Mouse (Mus musculus) left cerebral cortex, adult 8-10 months (tissue): ENCODE data around the gene 2200002J24Rik. TPM values are rescaled to one million over a fixed set of nuclear protein-coding genes. Genes with fewer than 3 reads are reported as not detected.
"Not testable (repeated sequence)": the region's sequence is repeated elsewhere in the genome, so short reads cannot be mapped to it uniquely, and the experiment has no call there.

Source experiments
- DNase-seq, 2 experiments: peaks; one replicate each; pipeline ENCODE4 v3.0.0; 2022; ENCODE audit warnings: low spot score in 2 of 2
- total RNA-seq, 4 experiments: library from RNA; stranded (reverse); gene quantifications; 2 replicates each; pipeline ENCODE4 v1.2.4; 2022

Gene 2200002J24Rik
- total RNA-seq, 4 experiments from 2014 or later, result not detected

DNA sequence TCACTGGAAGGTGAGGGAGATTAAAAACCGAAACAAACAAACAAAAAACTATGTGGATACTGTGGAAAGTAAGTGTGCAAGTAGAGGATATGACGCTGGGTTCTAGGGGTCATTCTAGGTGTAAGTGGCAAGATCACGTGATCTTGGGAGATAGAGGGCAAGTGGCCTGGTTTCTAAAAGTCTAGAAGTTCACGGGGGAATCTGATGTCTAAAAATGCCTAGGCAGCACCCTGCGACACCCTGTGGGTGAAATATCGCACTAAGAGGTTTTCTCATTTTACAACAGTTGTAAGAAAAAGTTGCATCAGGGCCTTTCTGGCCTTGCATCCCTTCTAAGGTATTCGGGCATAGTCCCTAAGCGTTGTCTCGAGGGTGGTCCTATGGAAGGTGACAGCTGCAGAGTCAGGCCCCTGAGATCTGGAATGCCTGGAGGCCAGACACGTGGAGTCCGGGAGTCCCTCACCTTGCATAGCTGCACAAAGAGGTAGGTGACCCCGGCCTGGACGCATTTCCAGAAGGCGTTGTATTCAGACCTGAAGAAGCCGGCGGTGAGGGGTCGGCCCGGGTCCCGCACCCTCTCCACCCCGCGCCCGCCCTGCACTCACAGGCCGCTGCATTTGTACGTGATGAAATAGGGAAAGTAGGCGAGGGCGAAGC is 30.1 kb downstream of the 2200002J24Rik start:
- DNase-seq, result no peak

DNA sequence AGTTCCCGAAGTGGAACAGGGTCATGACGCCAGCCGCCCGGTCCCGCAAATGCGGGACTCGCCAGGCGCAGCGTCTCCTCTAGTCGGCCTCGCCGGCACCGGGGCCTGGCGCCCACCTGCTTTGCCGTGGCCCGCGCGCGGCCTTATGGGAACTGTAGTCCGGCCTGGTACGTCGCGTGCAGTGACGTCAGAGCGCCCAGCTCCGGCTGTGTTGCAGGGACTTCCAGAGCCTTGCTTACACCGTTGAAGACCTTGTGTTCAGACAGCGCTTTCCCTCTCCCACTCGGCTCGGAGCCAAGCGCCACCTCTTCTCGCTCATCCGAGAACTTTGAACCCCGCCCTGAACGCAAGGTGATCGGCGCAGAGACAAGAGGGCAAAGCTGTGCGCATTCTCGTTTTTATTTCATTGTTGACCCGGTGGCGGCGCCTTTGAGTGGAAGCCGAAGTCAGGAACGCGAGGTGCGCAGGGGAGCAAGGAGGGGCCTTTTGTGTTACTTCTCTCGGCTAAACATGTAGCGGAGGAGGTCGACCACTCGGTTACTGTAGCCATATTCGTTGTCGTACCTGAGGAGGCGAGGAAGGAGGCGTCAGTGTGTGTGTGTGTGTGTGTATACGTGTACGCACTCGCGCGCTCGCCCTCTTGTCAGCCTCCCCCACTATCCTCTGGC is 30.8 kb downstream of the 2200002J24Rik start, which contains the start of gene Tmem147:
Gene Tmem147 (minus strand): TSS at position 145 of the 668 bp plus-strand sequence.
- DNase-seq, result peak; percentile 95 to 96

- DNase-seq, result not testable (repeated sequence)
Observed at GRCm38 (mm10) chr7:30730064-30730722, 31.5 kb downstream of the 2200002J24Rik start.

- DNase-seq, result no peak
Observed at GRCm38 (mm10) chr7:30736211-30736610, 37.5 kb downstream of the 2200002J24Rik start.

GRCm38 (mm10) chr7:30742570-30742969 is 43.8 kb downstream of the 2200002J24Rik start:
- DNase-seq, result not testable (repeated sequence)

- not testable (repeated sequence) for DNase-seq
Observed at GRCm38 (mm10) chr7:30743617-30744016, 44.9 kb downstream of the 2200002J24Rik start, which contains the start of gene Gapdhs. TSS of gene Gapdhs (minus strand) at chr7:30743681.

DNA sequence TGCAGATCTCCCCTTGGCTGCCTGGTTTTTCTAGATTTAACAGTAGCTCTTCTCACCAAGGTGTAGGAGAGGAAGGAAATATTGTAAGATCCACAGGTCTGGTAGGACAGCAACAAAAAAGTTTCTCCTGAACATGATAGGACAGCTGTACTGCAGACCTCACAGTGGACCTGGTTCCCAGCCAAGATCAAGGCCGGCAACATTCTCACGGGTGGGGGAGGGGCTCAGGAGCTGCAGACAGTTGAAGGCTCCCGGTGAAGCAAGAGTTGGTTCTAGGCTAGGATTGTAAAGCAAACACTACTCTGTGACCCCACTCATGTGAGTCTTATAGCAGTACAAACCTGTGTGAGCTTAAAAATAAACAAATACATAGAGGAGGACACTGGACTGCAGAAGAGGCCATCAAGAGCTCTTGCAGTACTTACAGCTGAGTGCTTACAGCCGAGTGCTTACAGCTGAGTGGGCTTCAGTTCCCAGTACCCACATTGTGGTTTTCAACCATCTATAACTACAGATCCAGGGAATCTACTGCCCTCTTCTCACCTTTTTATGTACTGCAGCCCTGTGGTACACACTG is 45.4 kb downstream of the 2200002J24Rik start:
- DNase-seq, result no peak

GRCm38 (mm10) chr7:30747525-30748204 is 48.9 kb downstream of the 2200002J24Rik start:
- DNase-seq, result no peak

Other genes starting within 250 kb of the 2200002J24Rik start
- 10 to 100 TPM in 1 of 4 experiments, 1 to 10 TPM in 3; 5.5 to 10.2 (median 7.5) TPM for gene Kirrel2, start 241.2 kb upstream of the 2200002J24Rik start, total RNA-seq
- under 1 TPM; 0.68 to 0.82 (median 0.75) TPM for gene Nphs1, start 240.6 kb upstream of the 2200002J24Rik start, total RNA-seq
- gene Prodh2, start 205.3 kb upstream of the 2200002J24Rik start, total RNA-seq, result not detected
- 100 to 1,000 TPM; 177 to 184 (median 178) TPM for gene Arhgap33, start 163.9 kb upstream of the 2200002J24Rik start, total RNA-seq
- 1 to 10 TPM; 5.5 to 8.1 (median 6.4) TPM for gene Hspb6, start 146.7 kb upstream of the 2200002J24Rik start, total RNA-seq
- 1 to 10 TPM; 3.4 to 4.4 (median 4.0) TPM for gene Proser3, start 146.6 kb upstream of the 2200002J24Rik start, total RNA-seq
- 10 to 100 TPM; 33.8 to 45.0 (median 41.1) TPM for gene Lin37, start 139.1 kb upstream of the 2200002J24Rik start, total RNA-seq
- gene U2af1l4, start 135.6 kb upstream of the 2200002J24Rik start, total RNA-seq, result 10 to 100 TPM; 61.5 to 76.6 (median 71.7) TPM
- 1 to 10 TPM; 5.7 to 7.5 (median 6.3) TPM for gene Gm49396, start 135.6 kb upstream of the 2200002J24Rik start, total RNA-seq
- 100 to 1,000 TPM in 3 of 4 experiments, 10 to 100 TPM in 1; 97.2 to 102 (median 101) TPM for gene Psenen, start 135.3 kb upstream of the 2200002J24Rik start, total RNA-seq
- gene Igflr1, start 133.5 kb upstream of the 2200002J24Rik start, total RNA-seq, result 1 to 10 TPM; 2.5 to 3.8 (median 2.8) TPM
- 10 to 100 TPM; 43.7 to 52.9 (median 47.6) TPM for gene Kmt2b, start 110.2 kb upstream of the 2200002J24Rik start, total RNA-seq
- gene Zbtb32, start 100.0 kb upstream of the 2200002J24Rik start, total RNA-seq, result not detected
- under 1 TPM in 3 of 4 experiments, not detected in 1; 0.23 to 0.51 (median 0.35) TPM for gene Upk1a, start 86.1 kb upstream of the 2200002J24Rik start, total RNA-seq
- 100 to 1,000 TPM; 641 to 753 (median 694) TPM for gene Cox6b1, start 72.8 kb upstream of the 2200002J24Rik start, total RNA-seq
- gene Etv2, start 63.1 kb upstream of the 2200002J24Rik start, total RNA-seq, result not detected
- 10 to 100 TPM; 57.5 to 68.0 (median 63.6) TPM for gene Rbm42, start 48.6 kb upstream of the 2200002J24Rik start, total RNA-seq
- 1 to 10 TPM; 5.6 to 9.1 (median 7.3) TPM for gene Haus5, start 33.9 kb upstream of the 2200002J24Rik start, total RNA-seq
- gene Pmis2, start 27.3 kb upstream of the 2200002J24Rik start, total RNA-seq, result not detected
- 1 to 10 TPM in 3 of 4 experiments, under 1 TPM in 1; 0.57 to 2.0 (median 1.6) TPM for gene Atp4a, start 13.3 kb downstream of the 2200002J24Rik start, total RNA-seq
- 100 to 1,000 TPM; 113 to 127 (median 115) TPM for gene Tmem147, start 30.6 kb downstream of the 2200002J24Rik start, total RNA-seq
- gene Gapdhs, start 44.8 kb downstream of the 2200002J24Rik start, total RNA-seq, result not detected
- gene Sbsn, start 52.5 kb downstream of the 2200002J24Rik start, total RNA-seq, result 10 to 100 TPM; 12.0 to 17.3 (median 13.7) TPM
- gene Dmkn, start 64.8 kb downstream of the 2200002J24Rik start, total RNA-seq, result 1 to 10 TPM; 4.1 to 5.2 (median 4.7) TPM
- gene Krtdap, start 89.0 kb downstream of the 2200002J24Rik start, total RNA-seq, result not detected
- gene Ffar2, start 124.8 kb downstream of the 2200002J24Rik start, total RNA-seq, result not detected
- gene Ffar3, start 157.3 kb downstream of the 2200002J24Rik start, total RNA-seq, result not detected
- gene Ffar1, start 162.6 kb downstream of the 2200002J24Rik start, total RNA-seq, result not detected
- 1 to 10 TPM in 1 of 4 experiments, under 1 TPM in 2, not detected in 1; 0.24 to 1.8 (median 0.37) TPM for gene Cd22, start 181.4 kb downstream of the 2200002J24Rik start, total RNA-seq
- 100 to 1,000 TPM; 200 to 254 (median 210) TPM for gene Mag, start 215.9 kb downstream of the 2200002J24Rik start, total RNA-seq
- gene Hamp2, start 225.8 kb downstream of the 2200002J24Rik start, total RNA-seq, result not detected
- 1 to 10 TPM in 1 of 4 experiments, not detected in 3; 1.1 TPM for gene Hamp, start 245.1 kb downstream of the 2200002J24Rik start, total RNA-seq